Mouse (Mus musculus) heart, postnatal 10 days (tissue): ENCODE data around the gene Vstm4. TPM values are rescaled to one million over a fixed set of nuclear protein-coding genes. Genes with fewer than 3 reads are reported as not detected.

Experiments
- DNase-seq, 2 experiments: peaks; one replicate each; pipeline ENCODE4 v3.0.0; 2021
- intact Hi-C: fragments of 180-260 bp; cut with DNase I; formaldehyde crosslinking; loops from one replicate; pipeline ENCODE4 v1.15.1; 2025
- total RNA-seq, 2 experiments: library from RNA; stranded (reverse); gene quantifications; 2 replicates each; pipeline ENCODE4 v1.2.3; 2021

The Vstm4 gene
- 10 to 100 TPM; 19.5 to 24.2 TPM for total RNA-seq

- intact Hi-C loops = loop anchor here (2.0 kb wide), 1 partner anchor 104 kb away; no protein-coding TSS in a partner anchor
- peak; percentile 87 to 88 for DNase-seq
These were observed at the start of gene Vstm4 for GRCm38 (mm10) chr14:32856681-32857328. Vstm4 (plus strand) TSS chr14:32856756.

DNA sequence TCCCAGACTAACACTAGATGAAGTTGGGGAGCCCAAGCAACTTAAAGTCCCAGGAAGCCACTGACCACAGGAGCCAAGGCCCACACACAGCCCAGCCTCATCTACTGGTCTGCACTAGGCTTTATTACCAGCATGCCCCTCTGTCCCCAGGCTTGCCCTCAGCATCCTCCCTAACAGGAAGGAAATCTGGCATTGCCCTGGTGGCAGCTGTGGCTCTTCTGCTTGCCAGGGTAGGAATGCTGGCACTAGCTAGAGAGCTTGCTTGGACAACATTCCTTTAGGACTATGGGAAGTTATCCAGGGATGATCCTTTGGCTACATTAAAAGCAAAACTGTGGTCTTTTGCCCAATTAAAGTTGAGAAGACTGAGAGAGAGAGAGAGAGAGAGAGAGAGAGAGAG lies 46.4 kb upstream of the Vstm4 start:
- intact Hi-C loops = no loop called here
- no peak for DNase-seq

GRCm38 (mm10) chr14:32812429-32812828 lies 44.1 kb upstream of the Vstm4 start:
- intact Hi-C loops = no loop called here
- no peak for DNase-seq

GRCm38 (mm10) chr14:32814961-32815360 lies 41.6 kb upstream of the Vstm4 start:
- DNase-seq = no peak
- intact Hi-C loops = loop anchor here (5.0 kb wide), 1 partner anchor 147 kb away; no protein-coding TSS in a partner anchor

DNA sequence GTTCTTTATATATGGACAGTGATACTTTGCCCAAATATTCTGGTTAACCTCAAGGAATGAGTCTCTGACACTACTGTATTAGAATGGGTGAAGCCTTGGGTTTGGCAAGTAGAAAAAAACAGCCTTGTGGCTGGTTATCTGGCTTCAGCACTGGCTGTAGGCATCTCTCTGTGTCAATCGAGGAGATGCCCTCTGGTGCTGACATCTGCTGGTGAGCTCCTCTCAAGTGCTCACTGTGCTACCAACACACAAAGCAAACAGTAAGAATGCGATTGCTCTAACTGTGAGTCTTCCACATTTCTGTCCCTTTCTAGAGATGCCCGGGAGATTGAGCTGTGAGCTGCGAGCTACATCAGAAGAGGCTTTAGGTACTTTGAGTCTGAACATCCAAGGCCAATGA lies 40.0 kb upstream of the Vstm4 start:
- intact Hi-C loops = loop anchor here (5.0 kb wide), 1 partner anchor 146 kb away; no protein-coding TSS in a partner anchor
- no peak for DNase-seq

- intact Hi-C loops = loop anchor here (5.0 kb wide), 1 partner anchor 145 kb away; no protein-coding TSS in a partner anchor
- peak; percentile 62 to 78 for DNase-seq
These were observed 39.3 kb upstream of the Vstm4 start for GRCm38 (mm10) chr14:32817258-32817657.

DNA sequence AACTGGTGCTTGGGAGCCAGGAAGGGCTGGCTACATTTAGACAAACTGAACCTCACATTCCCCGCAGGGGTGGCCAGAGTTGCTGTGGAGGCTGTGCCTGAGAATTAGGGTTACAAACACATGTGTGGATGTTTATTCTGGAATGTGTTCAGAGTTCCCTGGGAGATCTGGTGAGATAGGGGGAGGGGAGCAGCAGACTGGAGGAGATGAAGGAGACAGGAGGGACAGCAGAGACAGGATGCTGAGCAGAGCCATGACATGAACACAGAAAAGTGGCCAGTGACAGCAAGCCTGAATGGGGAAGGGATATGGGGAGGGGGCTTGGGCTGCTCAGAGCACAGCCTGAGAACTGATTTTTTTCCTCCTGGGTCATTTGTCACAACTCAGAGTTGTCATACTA lies 37.3 kb upstream of the Vstm4 start:
- no peak for DNase-seq
- intact Hi-C loops = loop anchor here (5.0 kb wide), 1 partner anchor 143 kb away; no protein-coding TSS in a partner anchor

DNA sequence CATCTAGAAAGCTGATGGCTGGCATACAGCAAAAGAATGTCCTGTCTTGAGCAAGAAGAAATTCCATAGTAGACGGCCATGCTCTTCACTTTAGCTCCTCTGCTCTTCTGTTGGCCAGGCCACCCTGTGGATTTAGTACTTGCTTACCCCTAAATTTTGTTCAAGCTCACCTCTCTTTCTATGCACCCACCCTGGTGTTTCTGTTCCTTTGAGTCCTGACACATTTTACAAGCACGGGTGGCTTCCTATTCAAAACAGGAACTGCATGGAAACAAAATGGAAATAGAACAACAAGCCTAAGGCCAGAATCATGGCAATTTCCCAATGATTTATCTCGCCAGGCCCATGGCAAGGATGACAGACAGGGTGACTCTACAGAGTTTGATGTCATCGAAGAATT lies 33.7 kb upstream of the Vstm4 start:
- intact Hi-C loops = no loop called here
- DNase-seq = no peak

DNA sequence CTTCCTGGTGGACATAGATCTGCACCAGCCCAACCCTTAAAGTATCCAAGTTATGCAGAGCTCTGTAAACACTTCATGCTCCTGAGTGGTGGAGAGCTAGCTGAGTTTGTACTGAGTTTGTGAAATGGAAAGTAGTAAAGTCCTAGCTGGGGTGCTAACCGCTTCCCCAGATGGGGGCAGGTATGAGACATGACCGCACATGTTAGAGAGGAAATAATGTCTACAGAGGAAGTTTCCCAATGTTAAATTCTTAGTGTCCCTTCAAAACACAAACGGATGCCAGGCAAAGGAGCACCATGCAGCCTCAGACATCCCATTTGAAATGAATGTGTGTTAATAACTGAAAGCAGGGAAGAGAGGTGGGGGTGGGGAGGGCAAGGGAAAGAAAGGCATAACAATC lies 32.7 kb upstream of the Vstm4 start:
- intact Hi-C loops = no loop called here
- DNase-seq = no peak

GRCm38 (mm10) chr14:32824267-32825150 lies 32.0 kb upstream of the Vstm4 start:
- DNase-seq = no peak
- intact Hi-C loops = no loop called here

DNA sequence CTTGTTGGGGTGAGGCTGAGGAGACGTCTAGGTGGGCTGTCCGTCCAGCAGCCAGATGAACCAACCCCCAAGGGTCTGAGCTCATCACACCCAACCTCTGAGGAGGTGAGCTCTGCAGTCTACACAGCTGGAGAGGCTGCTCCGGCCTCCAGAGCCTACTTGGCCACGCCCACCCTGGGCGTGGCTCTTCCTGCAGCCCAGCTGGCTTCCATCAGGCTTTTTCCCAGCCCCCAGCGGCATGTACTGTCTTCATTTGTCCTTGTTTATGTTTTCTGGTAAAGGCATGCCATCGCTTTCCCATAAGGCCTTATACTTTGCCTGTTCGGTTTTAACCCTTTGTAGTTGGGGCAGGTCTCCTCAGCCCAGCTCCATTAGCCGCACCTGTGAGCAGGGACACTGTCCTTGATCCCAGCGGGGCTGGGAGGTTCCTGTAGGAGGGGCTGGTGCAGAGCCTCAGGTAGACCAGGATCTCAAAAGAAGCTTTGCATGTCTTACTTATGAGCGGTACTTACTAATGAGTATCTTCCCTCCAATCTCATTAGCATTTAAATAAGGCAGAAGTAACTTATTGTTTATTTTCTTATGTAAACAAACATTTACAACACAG lies 31.0 kb upstream of the Vstm4 start:
- intact Hi-C loops = no loop called here
- peak; percentile 67 to 70 for DNase-seq

- DNase-seq = peak; percentile 64 to 68
- intact Hi-C loops = no loop called here
These were observed 29.4 kb upstream of the Vstm4 start for GRCm38 (mm10) chr14:32827165-32827564.

DNA sequence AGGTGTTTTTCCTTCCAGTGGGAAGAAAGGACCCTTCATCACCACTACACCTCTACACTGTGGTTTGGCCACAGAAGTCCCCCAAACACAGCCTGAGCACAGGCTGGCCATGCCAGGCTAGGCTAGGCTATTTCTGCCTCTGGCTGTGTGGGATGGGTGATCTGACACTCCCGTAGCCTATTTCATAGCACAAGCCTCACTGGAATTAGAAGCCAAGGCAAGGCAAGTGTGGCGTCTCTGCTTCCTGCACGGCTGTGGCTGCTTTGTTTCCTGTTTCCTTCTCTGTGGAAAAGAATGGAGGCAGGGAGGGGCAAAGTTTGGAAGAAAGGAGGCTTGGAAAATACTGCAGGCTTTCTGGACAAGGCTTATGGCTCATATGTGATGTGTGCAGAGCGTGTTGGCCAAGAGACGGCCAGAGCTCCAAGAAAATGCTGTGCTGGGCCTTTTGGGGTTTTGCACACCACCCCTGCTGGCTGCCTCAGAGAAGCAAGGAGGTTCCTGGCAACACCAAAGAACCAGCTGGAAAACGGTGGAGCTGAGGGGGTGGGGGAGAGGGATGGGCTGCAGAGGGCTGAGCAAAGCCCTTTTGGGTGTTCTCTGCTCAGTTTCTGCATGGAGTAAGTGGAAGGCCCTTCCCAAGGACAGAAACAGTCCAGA lies 28.4 kb upstream of the Vstm4 start:
- intact Hi-C loops = no loop called here
- peak; percentile 73 to 78 for DNase-seq

DNA sequence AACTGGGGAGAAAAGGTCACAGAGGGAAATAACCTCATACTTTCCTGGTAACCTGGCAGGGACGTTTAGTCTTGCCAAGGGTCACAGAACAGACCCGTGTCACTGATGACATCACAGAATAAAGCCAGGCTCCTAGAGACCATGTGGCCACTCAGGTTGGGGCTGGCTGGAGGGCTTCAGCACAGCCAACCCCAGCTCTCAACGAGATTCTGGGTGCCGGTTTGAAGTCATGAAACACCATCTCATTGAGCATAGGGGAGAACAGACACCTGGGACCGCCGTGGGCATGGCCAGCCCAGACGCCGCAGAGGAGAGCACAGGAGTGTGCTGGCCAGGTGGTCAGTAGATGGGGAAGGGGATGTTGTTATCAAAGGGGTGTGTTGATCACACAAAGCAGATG lies 22.7 kb upstream of the Vstm4 start, which contains the start of gene Fam170b:
Gene Fam170b, plus strand, starts transcription at position 116 of the 400 bp plus-strand sequence.
- no peak for DNase-seq
- intact Hi-C loops = no loop called here

- intact Hi-C loops = no loop called here
- DNase-seq = no peak
These were observed 21.4 kb upstream of the Vstm4 start for GRCm38 (mm10) chr14:32835181-32835580.

DNA sequence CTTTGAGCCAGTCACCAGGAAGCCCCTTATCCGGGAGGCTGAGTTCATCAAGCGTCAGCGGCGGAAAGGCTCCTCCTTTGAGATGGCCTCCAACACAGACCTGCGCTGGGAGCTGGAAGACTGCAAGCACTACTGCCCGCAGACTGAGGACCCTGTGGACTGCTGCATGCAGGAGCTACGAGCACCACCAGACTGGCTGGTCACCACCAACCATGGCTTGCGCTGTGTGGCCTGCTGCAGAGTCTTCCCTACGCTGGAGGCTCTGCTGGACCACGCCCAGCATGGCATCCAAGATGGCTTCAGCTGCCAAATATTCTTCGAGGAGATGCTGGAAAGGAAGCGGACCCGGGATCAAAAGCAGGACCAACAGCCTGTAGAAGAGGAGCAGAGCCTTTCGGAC lies 21.0 kb upstream of the Vstm4 start:
- DNase-seq = no peak
- intact Hi-C loops = no loop called here

DNA sequence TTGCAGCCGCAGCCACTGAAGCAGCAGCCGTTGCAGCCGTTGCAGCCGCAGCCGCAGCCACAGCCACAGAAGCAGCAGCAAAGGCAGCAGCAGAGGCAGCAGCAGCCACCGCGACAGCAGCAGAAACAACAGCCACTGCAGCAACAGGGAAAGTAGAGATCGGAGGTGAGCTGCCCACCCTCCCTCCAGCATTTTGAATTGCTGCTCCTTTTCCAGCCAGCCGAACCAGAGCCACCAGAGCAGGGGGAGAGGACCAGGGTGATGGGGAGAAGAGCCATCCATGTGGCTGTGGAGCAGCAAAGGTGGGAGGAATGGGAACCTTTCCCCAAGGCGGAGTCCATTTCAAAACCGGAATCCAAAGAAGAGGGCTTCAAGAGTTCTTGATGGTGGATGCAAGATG lies 20.4 kb upstream of the Vstm4 start:
- no peak for DNase-seq
- intact Hi-C loops = no loop called here

- intact Hi-C loops = no loop called here
These were observed 14.5 kb upstream of the Vstm4 start for GRCm38 (mm10) chr14:32842052-32842451.

GRCm38 (mm10) chr14:32854059-32854458 lies 2.5 kb upstream of the Vstm4 start:
- DNase-seq = no peak
- intact Hi-C loops = no loop called here

More at GRCm38 (mm10) chr14:32842052-32842451, 14.5 kb upstream of the Vstm4 start:
- no peak for DNase-seq

DNA sequence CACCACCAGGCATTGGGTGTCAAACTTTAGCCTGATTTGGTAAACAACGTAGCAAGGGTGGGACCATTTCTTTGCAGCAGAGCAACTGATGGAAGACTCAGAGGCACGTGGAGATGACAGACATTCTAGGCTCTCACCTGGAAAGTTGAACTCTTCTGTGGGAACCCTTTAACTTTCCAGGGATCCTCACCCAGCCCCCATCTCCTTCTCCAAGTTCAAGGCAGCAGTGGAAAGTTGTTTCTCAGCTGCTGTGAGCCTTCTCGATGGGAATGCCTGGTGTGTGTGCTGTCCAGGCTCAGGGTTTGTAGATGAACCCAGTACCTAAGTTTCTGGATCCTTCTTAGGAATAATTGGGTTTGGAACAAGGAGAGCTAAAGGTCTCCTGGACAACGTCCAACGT lies 310 bp upstream of the Vstm4 start:
- no peak for DNase-seq
- intact Hi-C loops = loop anchor here (2.0 kb wide), 1 partner anchor 105 kb away; no protein-coding TSS in a partner anchor
